Mouse (Mus musculus) embryonic fibroblast, embryonic 13.5 days (primary cell): ENCODE results near the gene Pard3b.

ENCODE experiments used
- CTCF ChIP-seq: IDR thresholded peaks from 2 replicates; pipeline ENCODE4 v1.5.1; 2011; ENCODE audit warnings: mild to moderate bottlenecking, control low read depth, low read length, moderate library complexity, borderline replicate concordance; ENCODE audit not compliant: insufficient read depth
- POLR2A ChIP-seq: IDR thresholded peaks from 2 replicates; pipeline ENCODE4 v1.6.1; 2011; ENCODE audit warnings: low read depth, mild to moderate bottlenecking, control low read depth, low read length, moderate library complexity

DNA sequence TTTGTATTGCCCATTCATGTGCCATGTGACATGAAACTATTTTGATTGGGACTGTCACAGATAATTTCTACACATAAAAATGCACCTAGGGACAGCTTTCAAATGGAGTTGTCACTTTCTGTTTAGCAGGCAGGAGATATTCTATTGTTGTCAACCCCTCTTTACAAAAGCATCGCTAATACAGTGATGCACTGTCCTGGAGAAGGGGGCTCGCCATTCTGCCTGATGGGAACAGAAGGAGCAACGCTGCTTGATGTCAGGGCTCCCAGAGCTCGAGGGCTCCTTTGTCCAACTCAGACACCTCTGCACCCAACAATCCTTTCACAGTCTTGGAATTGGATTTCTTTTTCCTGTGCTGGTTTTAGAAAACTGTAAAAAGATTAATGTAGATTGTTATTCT, 871.9 kb downstream of the Pard3b start:
- TF ChIP-seq POLR2A (no peak), CTCF (no peak)
